Mouse (Mus musculus) olfactory bulb, adult 2 months (tissue): ENCODE measurements around the gene Atf2.

Experiments used
- CTCF ChIP-seq: fragments of 200-500 bp; IDR thresholded peaks from 2 replicates; pipeline ENCODE4 v1.5.1; 2012; ENCODE audit warnings: low read depth, mild to moderate bottlenecking, low read length, moderate library complexity; ENCODE audit not compliant: insufficient read depth
- POLR2A ChIP-seq: fragments of 200-500 bp; IDR thresholded peaks from 2 replicates; pipeline ENCODE4 v1.6.1; 2012; ENCODE audit warnings: mild to moderate bottlenecking, low read depth, low read length, moderate library complexity; ENCODE audit not compliant: insufficient read depth

- TF ChIP-seq CTCF: no peak
- TF ChIP-seq POLR2A: no peak
These were observed 19.8 kb upstream of the Atf2 start for GRCm38 (mm10) chr2:73912264-73912663.
